ENCODE assay signal across 8 mouse cellular contexts in the genomic region with DNA sequence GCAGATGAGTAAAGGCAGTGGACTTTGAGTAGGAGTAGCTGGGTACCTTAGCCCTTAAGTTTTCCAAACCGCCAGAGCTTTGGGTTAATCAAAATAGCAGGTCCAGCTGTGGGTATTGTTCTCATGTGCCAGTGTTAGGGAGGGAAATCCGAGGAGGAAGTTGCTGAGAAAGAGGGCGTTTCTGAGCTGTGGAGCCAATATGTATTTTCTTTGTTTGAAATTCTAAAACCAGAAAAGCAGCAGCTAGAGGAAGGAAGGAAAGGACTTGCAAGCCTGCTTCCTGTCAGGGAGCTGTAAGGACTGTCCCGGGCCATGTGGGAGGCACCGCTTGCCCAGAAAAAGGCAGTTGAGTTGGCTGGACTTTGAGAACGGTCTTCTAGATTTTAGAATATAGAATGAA. TPM values are rescaled to one million over a fixed set of nuclear protein-coding genes. Genes with fewer than 3 reads are reported as not detected.
DNase-seq lines count a peak whose midpoint lies in the region; ATAC-seq lines count a peak whose summit lies in the region.

No protein-coding gene starts in this region.

- H3K9me3 ChIP-seq in heart, embryonic 11.5 days (replicated peaks; ENCODE audit: control insufficient read depth, low read length), result no peaks in the 10 kb centered on the region
- no peaks in the 10 kb centered on the region for H3K9me3 ChIP-seq in kidney, embryonic 14.5 days (ENCODE audit: control insufficient read depth, low read length)
- no peaks in the 10 kb centered on the region for H3K9me3 ChIP-seq in stomach, embryonic 16.5 days (replicated peaks; ENCODE audit: control insufficient read depth, low read length)

- peak overlapping the region; percentile 99 for H3K4me3 ChIP-seq in heart, embryonic 11.5 days (ENCODE audit: low read depth, low read length)
- peak overlapping the region; percentile 96 for H3K4me3 ChIP-seq in kidney, embryonic 14.5 days (ENCODE audit: low read length)
- H3K4me3 ChIP-seq in stomach, embryonic 16.5 days (replicated peaks; ENCODE audit: low read length), result peak overlapping the region; percentile 94

- H3K9ac ChIP-seq in heart, embryonic 11.5 days (ENCODE audit: low read depth, low read length), result peak overlapping the region; percentile 94
- peak overlapping the region; percentile 95 for H3K9ac ChIP-seq in kidney, embryonic 14.5 days (ENCODE audit: low read depth, low read length)
- H3K9ac ChIP-seq in stomach, embryonic 16.5 days (ENCODE audit: low read length), result peak overlapping the region; percentile 91

- peak overlapping the region; percentile 93 for H3K4me2 ChIP-seq in heart, embryonic 11.5 days
- H3K4me2 ChIP-seq in kidney, embryonic 14.5 days (replicated peaks; ENCODE audit: low read depth, low read length), result peak overlapping the region; percentile 91
- peak overlapping the region; percentile 92 for H3K4me2 ChIP-seq in stomach, embryonic 16.5 days (ENCODE audit: low read depth, low read length)

- peak; percentile 46 for ATAC-seq in common myeloid progenitor, adult 5-6 weeks (replicated peaks; ENCODE audit: low read depth, poor library complexity, severe bottlenecking)
- ATAC-seq in heart, embryonic 11.5 days (replicated peaks; ENCODE audit: insufficient number of reproducible peaks, low FRiP score, low TSS enrichment), result no peak
- no peak for ATAC-seq in kidney, embryonic 14.5 days (ENCODE audit: low FRiP score, low TSS enrichment)
- ATAC-seq in stomach, embryonic 16.5 days (ENCODE audit: insufficient read depth, low FRiP score), result no peak
- no peak for ATAC-seq in erythroid progenitor cell, adult 5-6 weeks (replicated peaks; ENCODE audit: low FRiP score, poor library complexity, severe bottlenecking)

- peak overlapping the region; percentile 91 for H3K27ac ChIP-seq in heart, embryonic 11.5 days (ENCODE audit: low read depth, low read length)
- peak overlapping the region; percentile 82 for H3K27ac ChIP-seq in kidney, embryonic 14.5 days (ENCODE audit: low read depth, low read length)
- H3K27ac ChIP-seq in stomach, embryonic 16.5 days (ENCODE audit: low read length), result peak overlapping the region; percentile 86

- 19% methylated on average over 6 of the region's 6 CpGs for WGBS in heart, embryonic 11.5 days (ENCODE audit: insufficient replicate concordance)
- WGBS in kidney, embryonic 14.5 days, result 4% methylated on average over 6 of the region's 6 CpGs
- WGBS in stomach, embryonic 16.5 days, result 2% methylated on average over 6 of the region's 6 CpGs

- DNase-seq in MEL-GATA-1-ER (ENCODE audit: extremely low read depth, low read depth), result peak; percentile 72
- DNase-seq in lung, postnatal 14 days, result peak; percentile 63
- no peak for DNase-seq in frontal cortex, postnatal 36 days (ENCODE audit: low spot score in 2 of 2)

- H3K4me1 ChIP-seq in heart, embryonic 11.5 days (ENCODE audit: control insufficient read depth, insufficient read depth, low read length), result peaks cover 19% of the 10 kb centered on the region; the same call in 1 of the 2 replicates
- H3K4me1 ChIP-seq in kidney, embryonic 14.5 days (ENCODE audit: control insufficient read depth, insufficient read depth, low read length), result peaks cover 19% of the 10 kb centered on the region; the same call in 1 of the 2 replicates
- peaks cover 12% of the 10 kb centered on the region for H3K4me1 ChIP-seq in stomach, embryonic 16.5 days (ENCODE audit: control insufficient read depth, insufficient read depth, low read length)

- H3K36me3 ChIP-seq in heart, embryonic 11.5 days (ENCODE audit: control insufficient read depth, insufficient read depth, low read length), result no peaks in the 10 kb centered on the region; the same call in 1 of the 2 replicates
- H3K36me3 ChIP-seq in kidney, embryonic 14.5 days (ENCODE audit: control insufficient read depth, insufficient read depth, low read length), result no peaks in the 10 kb centered on the region
- H3K36me3 ChIP-seq in stomach, embryonic 16.5 days (ENCODE audit: control insufficient read depth, insufficient read depth, low read length), result no peaks in the 10 kb centered on the region

- H3K27me3 ChIP-seq in heart, embryonic 11.5 days (ENCODE audit: control insufficient read depth, insufficient read depth, low read length), result no peaks in the 10 kb centered on the region
- H3K27me3 ChIP-seq in kidney, embryonic 14.5 days (ENCODE audit: control insufficient read depth, insufficient read depth, low read length), result no peaks in the 10 kb centered on the region
- no peaks in the 10 kb centered on the region for H3K27me3 ChIP-seq in stomach, embryonic 16.5 days (ENCODE audit: control insufficient read depth, insufficient read depth, low read length)

RNA-seq across cellular contexts. Expression of gene Wasf2, which starts 1.7 kb away (rescaled TPM):
- total RNA-seq in common myeloid progenitor, adult 5-6 weeks (2017), result 45.6 and 61.3 TPM in 2 replicates
- polyA plus RNA-seq in heart, embryonic 11.5 days (2014; fragmentation: Nextera tagmentation; extraction: Ambion mirVana), result 37.3 and 55.8 TPM in 2 replicates
- 103 and 143 TPM in 2 replicates for polyA plus RNA-seq in kidney, embryonic 14.5 days (2014; fragmentation: Nextera tagmentation; extraction: Ambion mirVana)
- 84.3 and 98.6 TPM in 2 replicates for polyA plus RNA-seq in stomach, embryonic 16.5 days (2015; fragmentation: Nextera tagmentation; extraction: Ambion mirVana)
- 79.6 and 83.6 TPM in 2 replicates for total RNA-seq in erythroid progenitor cell, adult 5-6 weeks (2015; ENCODE audit: low replicate concordance)
- total RNA-seq in erythroid progenitor cell, adult 5-6 weeks (2017; ENCODE audit: low replicate concordance), result 59.7 and 73.7 TPM in 2 replicates

Comparison
In these comparisons a context has a peak if more than half of its experiments do, and no peak if none do; other contexts are left out.
1. DNase-seq: peak in MEL-GATA-1-ER (single experiment) and lung, postnatal 14 days (single experiment); none in frontal cortex, postnatal 36 days (0 of 2).
2. Peak in every context shown above with its lines, with median percentiles within 50 percentile points of each other: H3K27ac ChIP-seq, H3K4me2 ChIP-seq, H3K4me3 ChIP-seq and H3K9ac ChIP-seq.